Mouse (Mus musculus) cerebellum, adult 2 months (tissue): ENCODE measurements around the gene Ppp5c.

ENCODE experiments used
- CTCF ChIP-seq: fragments of 200-500 bp; IDR thresholded peaks from 2 replicates; pipeline ENCODE4 v1.5.1; 2011; ENCODE audit warnings: low read depth, mild to moderate bottlenecking, control low read depth, low read length, moderate library complexity, borderline replicate concordance; ENCODE audit not compliant: insufficient read depth
- POLR2A ChIP-seq: fragments of 200-500 bp; IDR thresholded peaks from 2 replicates; pipeline ENCODE4 v1.6.1; 2011; ENCODE audit warnings: low read length, control low read depth, borderline replicate concordance; ENCODE audit not compliant: insufficient read depth

- TF ChIP-seq POLR2A (no peak), CTCF (no peak)
Measured at GRCm38 (mm10) chr7:16988405-16988804, 39.3 kb downstream of the Ppp5c start.
